Mouse (Mus musculus) heart, embryonic 16.5 days (tissue): ENCODE measurements at regions not wholly inside any gene's neighbourhood (a gene's known extent, or its start where the extent isn't known, plus 50 kb on each side); places are given as distances from the start of the nearest gene placed in this dataset.

Experiments
- ATAC-seq: fragments of 200-750 bp; cut with Nextera tagmentation; replicated peaks from 2 replicates; pipeline ENCODE4 v1.8.0; 2017; ENCODE audit warnings: moderate number of reproducible peaks; ENCODE audit not compliant: insufficient read depth, low FRiP score; ENCODE audit errors: extremely low read depth
- H3K27ac ChIP-seq: fragments of 300-500 bp; sonication (generic); 2 replicates; pipeline ENCODE4 v1.5.1; 2014; ENCODE audit warnings: mild to moderate bottlenecking, low read length, control low read depth, moderate library complexity
- H3K27me3 ChIP-seq: fragments of 300-500 bp; sonication (generic); 2 replicates; pipeline ENCODE4 v1.6.1; 2014; ENCODE audit warnings: low read length, mixed read lengths; ENCODE audit not compliant: control insufficient read depth, insufficient read depth
- H3K36me3 ChIP-seq: fragments of 300-500 bp; sonication (generic); 2 replicates; pipeline ENCODE4 v1.6.1; 2014; ENCODE audit not compliant: control insufficient read depth, insufficient read depth
- H3K4me1 ChIP-seq: fragments of 300-500 bp; sonication (generic); 2 replicates; pipeline ENCODE4 v1.6.1; 2014; ENCODE audit warnings: low read length, mixed read lengths; ENCODE audit not compliant: control insufficient read depth, insufficient read depth
- H3K4me2 ChIP-seq: fragments of 300-500 bp; sonication (generic); 2 replicates; pipeline ENCODE4 v1.6.1; 2014; ENCODE audit warnings: low read depth, mild to moderate bottlenecking, control low read depth, low read length
- H3K4me3 ChIP-seq: fragments of 300-500 bp; sonication (generic); 2 replicates; pipeline ENCODE4 v1.5.1; 2014; ENCODE audit warnings: mild to moderate bottlenecking, control low read depth, low read length
- H3K9ac ChIP-seq: fragments of 300-500 bp; sonication (generic); 2 replicates; pipeline ENCODE4 v1.6.1; 2014; ENCODE audit warnings: low read length, control low read depth
- H3K9me3 ChIP-seq: fragments of 300-500 bp; sonication (generic); replicated peaks from 2 replicates; pipeline ENCODE4 v1.6.1; 2016; ENCODE audit warnings: low read length; ENCODE audit not compliant: control insufficient read depth
- WGBS: fragments of 180-500 bp; shearing (Covaris S2); extraction: QIAGEN DNeasy Blood & Tissue Kit; methylation state at CpG from one replicate; pipeline ENCODE4 v1.1.7; 2014; 5-methylcytosine and 5-hydroxymethylcytosine counted together

GRCm38 (mm10) chr16:24143894-24144293 lies 155.2 kb upstream of the Bcl6 start:
- Histone ChIP-seq H3K36me3 (no peaks in the 10 kb centered on the region), H3K9ac (no peak overlapping the region), H3K27me3 (no peaks in the 10 kb centered on the region), H3K4me3 (no peak overlapping the region), H3K27ac (no peak overlapping the region), H3K4me1 (no peaks in the 10 kb centered on the region), H3K9me3 (no peaks in the 10 kb centered on the region), H3K4me2 (no peak overlapping the region)
- ATAC-seq: no peak
- WGBS: 87% methylated on average over 3 of the region's 3 CpGs

GRCm38 (mm10) chr16:24142915-24143541 lies 154.4 kb upstream of the Bcl6 start:
- Histone ChIP-seq H3K4me2 (no peak overlapping the region), H3K36me3 (no peaks in the 10 kb centered on the region), H3K27me3 (no peaks in the 10 kb centered on the region), H3K4me1 (no peaks in the 10 kb centered on the region), H3K27ac (no peak overlapping the region), H3K4me3 (no peak overlapping the region), H3K9ac (no peak overlapping the region), H3K9me3 (no peaks in the 10 kb centered on the region)
- 63% methylated on average over 5 of the region's 5 CpGs for WGBS
- no peak for ATAC-seq

- Histone ChIP-seq H3K27ac (no peak overlapping the region), H3K4me1 (no peaks in the 10 kb centered on the region), H3K9me3 (no peaks in the 10 kb centered on the region), H3K4me3 (no peak overlapping the region), H3K4me2 (no peak overlapping the region), H3K36me3 (no peaks in the 10 kb centered on the region), H3K9ac (no peak overlapping the region), H3K27me3 (no peaks in the 10 kb centered on the region)
- WGBS: 82% methylated on average over 3 of the region's 3 CpGs
- ATAC-seq: no peak
Measured at GRCm38 (mm10) chr16:24139109-24139508, 150.5 kb upstream of the Bcl6 start.

- Histone ChIP-seq H3K27me3 (no peaks in the 10 kb centered on the region), H3K36me3 (no peaks in the 10 kb centered on the region), H3K27ac (no peak overlapping the region), H3K9me3 (no peaks in the 10 kb centered on the region), H3K9ac (no peak overlapping the region), H3K4me2 (no peak overlapping the region), H3K4me1 (no peaks in the 10 kb centered on the region), H3K4me3 (no peak overlapping the region)
- ATAC-seq: no peak
- WGBS: 83% methylated on average over 7 of the region's 7 CpGs
Measured at GRCm38 (mm10) chr16:24137266-24138033, 148.8 kb upstream of the Bcl6 start.

GRCm38 (mm10) chr16:24136483-24137148 lies 148.0 kb upstream of the Bcl6 start:
- Histone ChIP-seq H3K4me2 (no peak overlapping the region), H3K9me3 (no peaks in the 10 kb centered on the region), H3K36me3 (no peaks in the 10 kb centered on the region), H3K27me3 (no peaks in the 10 kb centered on the region), H3K9ac (no peak overlapping the region), H3K4me1 (no peaks in the 10 kb centered on the region), H3K4me3 (no peak overlapping the region), H3K27ac (no peak overlapping the region)
- no peak for ATAC-seq
- 79% methylated on average over 5 of the region's 5 CpGs for WGBS

- 85% methylated on average over 5 of the region's 5 CpGs for WGBS
- H3K36me3 ChIP-seq: no peaks in the 10 kb centered on the region
- H3K9ac ChIP-seq: no peak overlapping the region
- no peak for ATAC-seq
- no peaks in the 10 kb centered on the region for H3K27me3 ChIP-seq
- H3K27ac ChIP-seq: no peak overlapping the region
- no peaks in the 10 kb centered on the region for H3K4me1 ChIP-seq
- H3K9me3 ChIP-seq: no peaks in the 10 kb centered on the region
- H3K4me3 ChIP-seq: no peak overlapping the region
- H3K4me2 ChIP-seq: no peak overlapping the region
Measured at GRCm38 (mm10) chr16:24135841-24136240, 147.2 kb upstream of the Bcl6 start.

- 82% methylated on average over 4 of the region's 4 CpGs for WGBS
- Histone ChIP-seq H3K4me3 (no peak overlapping the region), H3K9me3 (no peaks in the 10 kb centered on the region), H3K27ac (no peak overlapping the region), H3K36me3 (no peaks in the 10 kb centered on the region), H3K4me2 (no peak overlapping the region), H3K4me1 (no peaks in the 10 kb centered on the region), H3K9ac (no peak overlapping the region), H3K27me3 (no peaks in the 10 kb centered on the region)
- ATAC-seq: no peak
Measured at GRCm38 (mm10) chr16:24135351-24135750, 146.7 kb upstream of the Bcl6 start.

- Histone ChIP-seq H3K9me3 (no peaks in the 10 kb centered on the region), H3K4me3 (no peak overlapping the region), H3K27ac (no peak overlapping the region), H3K36me3 (no peaks in the 10 kb centered on the region), H3K4me2 (no peak overlapping the region), H3K27me3 (no peaks in the 10 kb centered on the region), H3K4me1 (no peaks in the 10 kb centered on the region), H3K9ac (no peak overlapping the region)
- no peak for ATAC-seq
- 57% methylated on average over 4 of the region's 4 CpGs for WGBS
Measured at GRCm38 (mm10) chr16:24134486-24135050, 145.9 kb upstream of the Bcl6 start.

- Histone ChIP-seq H3K27me3 (no peaks in the 10 kb centered on the region), H3K9me3 (no peaks in the 10 kb centered on the region), H3K27ac (no peak overlapping the region), H3K36me3 (no peaks in the 10 kb centered on the region), H3K9ac (no peak overlapping the region), H3K4me1 (no peaks in the 10 kb centered on the region), H3K4me3 (no peak overlapping the region), H3K4me2 (no peak overlapping the region)
- no peak for ATAC-seq
Measured at GRCm38 (mm10) chr16:24130646-24131045, 142.0 kb upstream of the Bcl6 start.
